Mouse (Mus musculus) liver, embryonic 14.5 days (tissue): ENCODE measurements around the gene Tmem44.

ENCODE experiments used
- CTCF ChIP-seq: IDR thresholded peaks from 2 replicates; pipeline ENCODE4 v1.5.1; 2016; ENCODE audit warnings: antibody characterized with exemption, low read depth, control low read depth
- EP300 ChIP-seq: IDR thresholded peaks from 2 replicates; pipeline ENCODE4 v1.6.1; 2016; ENCODE audit warnings: antibody characterized with exemption, low read depth

DNA sequence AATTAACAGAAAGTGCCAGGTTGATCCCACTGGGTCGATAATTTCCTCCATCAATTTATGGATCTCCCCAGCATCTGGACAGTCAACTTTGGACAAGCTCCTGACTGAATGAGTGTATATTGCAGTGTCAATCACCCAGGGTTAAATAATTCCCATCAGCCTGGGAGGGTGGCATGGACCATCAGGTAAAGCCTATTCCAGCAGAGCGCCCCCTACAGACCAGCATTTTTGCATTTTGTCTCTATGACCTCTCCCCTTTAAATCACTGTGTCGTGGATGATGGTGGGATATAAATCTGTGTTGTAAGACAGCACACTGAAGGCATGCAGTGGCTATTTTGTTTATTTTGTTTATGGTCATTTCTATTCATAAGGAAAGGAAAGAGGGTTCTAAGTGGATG, 41.3 kb upstream of the Tmem44 start:
- TF ChIP-seq CTCF (peak; percentile 42), EP300 (no peak)
